Mouse (Mus musculus): Measurements from ENCODE around the gene Arfgap3.

DNA sequence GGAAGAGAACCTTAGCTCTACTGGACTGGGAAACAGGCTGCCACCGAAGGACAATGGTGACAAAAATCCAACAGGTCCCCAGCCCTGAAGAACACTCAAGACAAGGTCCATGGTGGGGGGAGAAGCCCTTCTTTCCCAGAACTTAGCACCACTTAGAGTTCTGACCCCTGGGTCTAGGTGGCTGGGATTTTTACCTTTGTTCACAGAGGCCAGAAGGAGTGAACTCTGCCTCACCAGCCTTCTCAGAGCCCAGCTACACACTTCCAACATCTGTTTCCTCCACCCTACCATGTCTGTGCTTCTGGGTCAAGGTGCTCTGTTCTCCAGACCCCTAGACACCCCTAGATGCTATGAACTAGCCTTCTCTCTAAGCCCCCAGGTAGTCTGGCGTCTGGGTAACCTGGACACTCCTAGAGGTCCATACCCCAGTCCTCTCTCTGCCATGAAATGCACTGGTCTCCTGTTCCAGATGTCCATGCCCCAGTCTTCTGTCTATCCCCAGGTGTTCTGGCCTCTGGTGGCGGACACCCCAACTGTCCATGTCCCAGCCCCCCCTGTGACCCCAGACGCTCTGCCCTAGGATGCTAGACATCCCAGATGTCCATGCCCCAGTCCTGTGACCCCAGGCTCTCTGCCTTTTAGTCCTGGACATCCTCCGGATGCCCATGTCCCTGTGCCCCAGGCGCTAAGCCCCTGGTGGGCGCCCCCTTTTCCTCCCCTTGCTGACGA lies 658 bp downstream of the Arfgap3 start:
- peak; percentile 10; the same call in 1 of the 2 replicates for TF ChIP-seq CTCF (IDR thresholded peaks at IDR 0.05; ENCODE audit: low read depth)
- no peak for TF ChIP-seq EP300 (optimal IDR thresholded peaks at IDR 0.05)
